Comparison of ENCODE assay signal across 8 mouse cellular contexts in genomic region chr11:51763213-51763907, GRCm38 (mm10). TPM values are rescaled to one million over a fixed set of nuclear protein-coding genes. Genes with fewer than 3 reads are reported as not detected.
A peak's percentile ranks its signal among the peaks of the same experiment; 100 is the strongest.
DNase-seq lines count a peak whose midpoint lies in the region; ATAC-seq and TF ChIP-seq lines count a peak whose summit lies in the region.

Gene Sec24a (minus strand): TSS chr11:51763634.
Gene Sar1b (plus strand): TSS chr11:51763687.

- peak; percentile 86 to 88 for DNase-seq in B cell, adult 2 months
- DNase-seq in heart, adult 8-10 months (ENCODE audit: low spot score) = peak; percentile 73
- DNase-seq in kidney, adult 9 months = peak; percentile 83
- DNase-seq in limb, embryonic 14.5 days (ENCODE audit: low spot score) = peak; percentile 81
- peak; percentile 66 to 73 for DNase-seq in spleen, adult 2 months (ENCODE audit: low read depth in 1 of 2, low spot score in 2 of 2)

- TF ChIP-seq CTCF in bone marrow macrophage, adult 2 months (IDR thresholded peaks at IDR 0.05; ENCODE audit: low read depth, low read length) = no peak
- no peak for TF ChIP-seq CTCF in spleen, adult 2 months (IDR thresholded peaks at IDR 0.05; ENCODE audit: extremely low read depth, insufficient read depth, insufficient read length, insufficient replicate concordance)

- no peak for TF ChIP-seq POLR2A in bone marrow macrophage, adult 2 months (IDR thresholded peaks at IDR 0.05; ENCODE audit: borderline replicate concordance, low read depth, low read length)
- 0 out of 2 replicates have a peak, but pooled peaks have one; percentile 56 for TF ChIP-seq POLR2A in limb, embryonic 14.5 days (IDR thresholded peaks at IDR 0.05; ENCODE audit: borderline replicate concordance, extremely low read depth, insufficient read depth, insufficient read length)
- peak; percentile 47; the same call in 1 of the 2 replicates for TF ChIP-seq POLR2A in spleen, adult 2 months (IDR thresholded peaks at IDR 0.05; ENCODE audit: low read depth, low read length)

- H3K27ac ChIP-seq in bone marrow macrophage, adult 2 months (ENCODE audit: insufficient read depth, low read depth, low read length) = no peak within 1 kb of the TSS
- no peak within 1 kb of the TSS for H3K27ac ChIP-seq in embryonic facial prominence, embryonic 15.5 days (replicated peaks)
- no peak within 1 kb of the TSS for H3K27ac ChIP-seq in limb, embryonic 14.5 days (replicated peaks; ENCODE audit: low read depth, low read length)
- H3K27ac ChIP-seq in midbrain, embryonic 16.5 days (ENCODE audit: low read length) = 0 out of 2 replicates have a peak within 1 kb of the TSS, but pooled peaks have one; percentile 11
- H3K27ac ChIP-seq in spleen, adult 2 months (ENCODE audit: insufficient read depth, low read length) = no peak within 1 kb of the TSS

- 1% methylated on average over 30 of the region's 30 CpGs for WGBS in embryonic facial prominence, embryonic 15.5 days
- 2% methylated on average over 28 of the region's 30 CpGs for WGBS in limb, embryonic 14.5 days
- WGBS in midbrain, embryonic 16.5 days = under 1% methylated on average over 30 of the region's 30 CpGs
- 2% methylated on average over 30 of the region's 30 CpGs for WGBS in spleen, adult 2 months

- H3K9ac ChIP-seq in embryonic facial prominence, embryonic 15.5 days = peak within 1 kb of the TSS; percentile 71
- H3K9ac ChIP-seq in limb, embryonic 14.5 days (ENCODE audit: low read depth, low read length, severe bottlenecking) = peak within 1 kb of the TSS; percentile 80
- H3K9ac ChIP-seq in midbrain, embryonic 16.5 days (ENCODE audit: low read depth, low read length) = peak within 1 kb of the TSS; percentile 90

- no peaks in the 10 kb centered on the region for H3K36me3 ChIP-seq in embryonic facial prominence, embryonic 15.5 days
- H3K36me3 ChIP-seq in limb, embryonic 14.5 days (ENCODE audit: control insufficient read depth, insufficient read depth, low read length) = no peaks in the 10 kb centered on the region
- no peaks in the 10 kb centered on the region for H3K36me3 ChIP-seq in midbrain, embryonic 16.5 days (ENCODE audit: control insufficient read depth, insufficient read depth, low read length)
- no peaks in the 10 kb centered on the region for H3K36me3 ChIP-seq in spleen, adult 2 months (ENCODE audit: control insufficient read depth, insufficient read depth, low read length)

- H3K9me3 ChIP-seq in embryonic facial prominence, embryonic 15.5 days (replicated peaks) = no peaks in the 10 kb centered on the region
- no peaks in the 10 kb centered on the region for H3K9me3 ChIP-seq in limb, embryonic 14.5 days (ENCODE audit: control insufficient read depth, low read length)
- H3K9me3 ChIP-seq in midbrain, embryonic 16.5 days (replicated peaks; ENCODE audit: control insufficient read depth, low read length, poor library complexity, severe bottlenecking) = no peaks in the 10 kb centered on the region

- peaks cover 4% of the 10 kb centered on the region for H3K27me3 ChIP-seq in embryonic facial prominence, embryonic 15.5 days
- H3K27me3 ChIP-seq in limb, embryonic 14.5 days (ENCODE audit: control insufficient read depth, insufficient read depth, low read length) = no peaks in the 10 kb centered on the region
- peaks cover 6% of the 10 kb centered on the region; the same call in 1 of the 2 replicates for H3K27me3 ChIP-seq in midbrain, embryonic 16.5 days (ENCODE audit: control insufficient read depth, insufficient read depth, low read depth, low read length)
- H3K27me3 ChIP-seq in spleen, adult 2 months (ENCODE audit: control insufficient read depth, insufficient read depth, low read length) = no peaks in the 10 kb centered on the region

- peaks cover 28% of the 10 kb centered on the region for H3K4me1 ChIP-seq in bone marrow macrophage, adult 2 months (ENCODE audit: control insufficient read depth, insufficient read depth, low read length)
- H3K4me1 ChIP-seq in embryonic facial prominence, embryonic 15.5 days = peaks cover 13% of the 10 kb centered on the region
- H3K4me1 ChIP-seq in limb, embryonic 14.5 days (ENCODE audit: control insufficient read depth, insufficient read depth, low read length) = peaks cover 11% of the 10 kb centered on the region
- H3K4me1 ChIP-seq in midbrain, embryonic 16.5 days (ENCODE audit: control insufficient read depth, insufficient read depth, low read length) = peaks cover 22% of the 10 kb centered on the region
- H3K4me1 ChIP-seq in spleen, adult 2 months (ENCODE audit: control insufficient read depth, insufficient read depth, insufficient read length) = peaks cover 4% of the 10 kb centered on the region

- H3K4me3 ChIP-seq in bone marrow macrophage, adult 2 months (ENCODE audit: insufficient read depth, low read length) = peak within 1 kb of the TSS; percentile 77
- peak within 1 kb of the TSS; percentile 69 for H3K4me3 ChIP-seq in embryonic facial prominence, embryonic 15.5 days (replicated peaks)
- peak within 1 kb of the TSS; percentile 66 for H3K4me3 ChIP-seq in limb, embryonic 14.5 days (replicated peaks; ENCODE audit: low read length)
- H3K4me3 ChIP-seq in midbrain, embryonic 16.5 days (ENCODE audit: low read depth, low read length) = peak within 1 kb of the TSS; percentile 92
- H3K4me3 ChIP-seq in spleen, adult 2 months (ENCODE audit: extremely low read depth, insufficient read depth, insufficient read length) = peak within 1 kb of the TSS; percentile 69

- peak; percentile 90 for ATAC-seq in embryonic facial prominence, embryonic 15.5 days (ENCODE audit: insufficient number of reproducible peaks, low FRiP score, low TSS enrichment, low read depth)
- peak; percentile 97 for ATAC-seq in limb, embryonic 14.5 days (ENCODE audit: low FRiP score, low read depth)
- peak; percentile 95 for ATAC-seq in midbrain, embryonic 16.5 days

- peak within 1 kb of the TSS; percentile 77 for H3K4me2 ChIP-seq in embryonic facial prominence, embryonic 15.5 days (replicated peaks)
- H3K4me2 ChIP-seq in limb, embryonic 14.5 days (replicated peaks; ENCODE audit: low read depth, low read length, severe bottlenecking) = peak within 1 kb of the TSS; percentile 73
- peak within 1 kb of the TSS; percentile 88 for H3K4me2 ChIP-seq in midbrain, embryonic 16.5 days (ENCODE audit: low read length)

RNA-seq across cellular contexts. Expression of gene Sec24a, which starts in this region (rescaled TPM):
- 12.0 and 12.6 TPM in 2 replicates for polyA plus RNA-seq in bone marrow macrophage, adult 2 months (2012; ENCODE audit: insufficient read depth, insufficient read length, missing spikeins)
- polyA plus RNA-seq in embryonic facial prominence, embryonic 15.5 days (2015; fragmentation: Nextera tagmentation; extraction: Ambion mirVana) = 15.2 and 17.4 TPM in 2 replicates
- 10 to 100 TPM; 15.0 to 16.9 (median 16.2) TPM for total RNA-seq in heart, adult 8-10 months (2022)
- 15.2 and 19.4 TPM in 2 replicates for polyA plus RNA-seq in limb, embryonic 14.5 days (2012; rRNA removed)
- 18.0 and 18.5 TPM in 2 replicates for polyA plus RNA-seq in limb, embryonic 14.5 days (2014; fragmentation: Nextera tagmentation; extraction: Ambion mirVana)
- 15.2 and 16.5 TPM in 2 replicates for polyA plus RNA-seq in midbrain, embryonic 16.5 days (2015; fragmentation: Nextera tagmentation; extraction: Ambion mirVana)
- polyA plus RNA-seq in spleen, adult 2 months (2012; rRNA removed) = 10.0 and 13.5 TPM in 2 replicates

RNA-seq across cellular contexts. Expression of gene Sar1b, which starts in this region (rescaled TPM):
- polyA plus RNA-seq in bone marrow macrophage, adult 2 months (2012; ENCODE audit: insufficient read depth, insufficient read length, missing spikeins) = 51.9 and 52.7 TPM in 2 replicates
- 111 and 116 TPM in 2 replicates for polyA plus RNA-seq in embryonic facial prominence, embryonic 15.5 days (2015; fragmentation: Nextera tagmentation; extraction: Ambion mirVana)
- 100 to 1,000 TPM; 149 to 178 (median 154) TPM for total RNA-seq in heart, adult 8-10 months (2022)
- 54.7 and 55.1 TPM in 2 replicates for polyA plus RNA-seq in limb, embryonic 14.5 days (2012; rRNA removed)
- polyA plus RNA-seq in limb, embryonic 14.5 days (2014; fragmentation: Nextera tagmentation; extraction: Ambion mirVana) = 98.2 and 117 TPM in 2 replicates
- polyA plus RNA-seq in midbrain, embryonic 16.5 days (2015; fragmentation: Nextera tagmentation; extraction: Ambion mirVana) = 184 and 206 TPM in 2 replicates
- polyA plus RNA-seq in spleen, adult 2 months (2012; rRNA removed) = 4.5 and 5.4 TPM in 2 replicates
